Mouse (Mus musculus): ENCODE results near the gene A130010J15Rik. TPM values are rescaled to one million over a fixed set of nuclear protein-coding genes. Genes with fewer than 3 reads are reported as not detected.

A130010J15Rik gene
- polyA plus RNA-seq, 1 experiment from 2014 or later, result 18.1 TPM

- H3K4me1 ChIP-seq, result peaks cover 10% of the 10 kb centered on the region
- H3K9me3 ChIP-seq, result no peaks in the 10 kb centered on the region
- DNase-seq (ENCODE audit: extremely low spot score, low spot score), result no peak
- no peaks in the 10 kb centered on the region for H3K27me3 ChIP-seq (ENCODE audit: poor library complexity, severe bottlenecking)
- no peak overlapping the region for H3K27ac ChIP-seq
- no peak overlapping the region for H3K4me3 ChIP-seq
- H3K36me3 ChIP-seq (replicated peaks), result no peaks in the 10 kb centered on the region
- WGBS, result 89% methylated on average over 3 of the region's 3 CpGs
Observed at GRCm38 (mm10) chr1:193194416-193195140, 26.7 kb downstream of the A130010J15Rik start.

- Histone ChIP-seq H3K36me3 (replicated peaks) (no peaks in the 10 kb centered on the region), H3K27ac (no peak overlapping the region), H3K9me3 (no peaks in the 10 kb centered on the region), H3K27me3 (ENCODE audit: poor library complexity, severe bottlenecking) (no peaks in the 10 kb centered on the region), H3K4me3 (no peak overlapping the region), H3K4me1 (peaks cover 3% of the 10 kb centered on the region)
- WGBS, result 76% methylated on average over 3 of the region's 3 CpGs
- no peak for DNase-seq (ENCODE audit: extremely low spot score, low spot score)
Observed at GRCm38 (mm10) chr1:193195169-193195810, 27.4 kb downstream of the A130010J15Rik start.

- no peaks in the 10 kb centered on the region for H3K27me3 ChIP-seq (ENCODE audit: poor library complexity, severe bottlenecking)
- H3K9me3 ChIP-seq, result no peaks in the 10 kb centered on the region
- H3K36me3 ChIP-seq (replicated peaks), result no peaks in the 10 kb centered on the region
- H3K4me3 ChIP-seq, result no peak overlapping the region
- H3K4me1 ChIP-seq, result no peaks in the 10 kb centered on the region
- no peak for DNase-seq (ENCODE audit: extremely low spot score, low spot score)
- WGBS, result 93% methylated on average over 18 of the region's 18 CpGs
- no peak overlapping the region for H3K27ac ChIP-seq
Observed at GRCm38 (mm10) chr1:193197494-193198205, 29.8 kb downstream of the A130010J15Rik start.

- Histone ChIP-seq H3K27ac (no peak overlapping the region), H3K27me3 (ENCODE audit: poor library complexity, severe bottlenecking) (no peaks in the 10 kb centered on the region), H3K36me3 (replicated peaks) (no peaks in the 10 kb centered on the region), H3K4me3 (no peak overlapping the region), H3K9me3 (no peaks in the 10 kb centered on the region), H3K4me1 (no peaks in the 10 kb centered on the region)
- WGBS, result 91% methylated on average over 2 of the region's 2 CpGs
- DNase-seq (ENCODE audit: extremely low spot score, low spot score), result no peak
Observed at GRCm38 (mm10) chr1:193198312-193198711, 30.5 kb downstream of the A130010J15Rik start.

GRCm38 (mm10) chr1:193200640-193201382 lies 33.0 kb downstream of the A130010J15Rik start:
- WGBS, result 82% methylated on average over 8 of the region's 8 CpGs
- Histone ChIP-seq H3K9me3 (no peaks in the 10 kb centered on the region), H3K4me3 (no peak overlapping the region), H3K4me1 (no peaks in the 10 kb centered on the region), H3K27ac (no peak overlapping the region), H3K27me3 (ENCODE audit: poor library complexity, severe bottlenecking) (no peaks in the 10 kb centered on the region), H3K36me3 (replicated peaks) (no peaks in the 10 kb centered on the region)
- no peak for DNase-seq (ENCODE audit: extremely low spot score, low spot score)

GRCm38 (mm10) chr1:193201383-193201778 lies 33.5 kb downstream of the A130010J15Rik start, which contains the start of gene Traf3ip3:
TSS of gene Traf3ip3 (minus strand) at chr1:193201703.
- H3K27ac ChIP-seq, result no peak within 1 kb of the TSS
- no peaks in the 10 kb centered on the region for H3K36me3 ChIP-seq (replicated peaks)
- H3K4me1 ChIP-seq, result no peaks in the 10 kb centered on the region
- H3K9me3 ChIP-seq, result no peaks in the 10 kb centered on the region
- H3K4me3 ChIP-seq, result no peak within 1 kb of the TSS
- 70% methylated on average over 5 of the region's 5 CpGs for WGBS
- no peak for DNase-seq (ENCODE audit: extremely low spot score, low spot score)
- no peaks in the 10 kb centered on the region for H3K27me3 ChIP-seq (ENCODE audit: poor library complexity, severe bottlenecking)

- whole genome bisulfite sequencing, result 83% methylated on average over 2 of the region's 2 CpGs
- no peak for DNase-seq (ENCODE audit: extremely low spot score, low spot score)
- H3K4me1 ChIP-seq, result no peaks in the 10 kb centered on the region
- H3K36me3 ChIP-seq (replicated peaks), result no peaks in the 10 kb centered on the region
- no peak overlapping the region for H3K27ac ChIP-seq
- H3K4me3 ChIP-seq, result no peak overlapping the region
- no peaks in the 10 kb centered on the region for H3K9me3 ChIP-seq
- no peaks in the 10 kb centered on the region for H3K27me3 ChIP-seq (ENCODE audit: poor library complexity, severe bottlenecking)
Observed at GRCm38 (mm10) chr1:193203821-193204220, 36.0 kb downstream of the A130010J15Rik start.

- whole genome bisulfite sequencing, result 90% methylated on average over 2 of the region's 2 CpGs
- Histone ChIP-seq H3K4me1 (no peaks in the 10 kb centered on the region), H3K27me3 (ENCODE audit: poor library complexity, severe bottlenecking) (no peaks in the 10 kb centered on the region), H3K9me3 (no peaks in the 10 kb centered on the region), H3K4me3 (no peak overlapping the region), H3K27ac (no peak overlapping the region), H3K36me3 (replicated peaks) (no peaks in the 10 kb centered on the region)
- no peak for DNase-seq (ENCODE audit: extremely low spot score, low spot score)
Observed at GRCm38 (mm10) chr1:193205431-193205830, 37.6 kb downstream of the A130010J15Rik start.

- Histone ChIP-seq H3K9me3 (no peaks in the 10 kb centered on the region), H3K27me3 (ENCODE audit: poor library complexity, severe bottlenecking) (no peaks in the 10 kb centered on the region), H3K4me1 (no peaks in the 10 kb centered on the region), H3K36me3 (replicated peaks) (no peaks in the 10 kb centered on the region), H3K4me3 (no peak within 1 kb of the TSS), H3K27ac (no peak within 1 kb of the TSS)
- 85% methylated on average over 3 of the region's 3 CpGs for WGBS
- no peak for DNase-seq (ENCODE audit: extremely low spot score, low spot score)
Observed at GRCm38 (mm10) chr1:193207503-193207902, 39.7 kb downstream of the A130010J15Rik start, which contains the start of gene Lamb3. TSS of gene Lamb3 (plus strand) at chr1:193207699.

GRCm38 (mm10) chr1:193208178-193208577 lies 40.3 kb downstream of the A130010J15Rik start:
- WGBS, result 42% methylated on average over 2 of the region's 2 CpGs
- Histone ChIP-seq H3K4me1 (no peaks in the 10 kb centered on the region), H3K9me3 (no peaks in the 10 kb centered on the region), H3K27ac (no peak overlapping the region), H3K27me3 (ENCODE audit: poor library complexity, severe bottlenecking) (no peaks in the 10 kb centered on the region), H3K36me3 (replicated peaks) (no peaks in the 10 kb centered on the region), H3K4me3 (no peak overlapping the region)
- no peak for DNase-seq (ENCODE audit: extremely low spot score, low spot score)

- H3K27me3 ChIP-seq (ENCODE audit: poor library complexity, severe bottlenecking), result no peaks in the 10 kb centered on the region
- H3K4me3 ChIP-seq, result no peak overlapping the region
- H3K4me1 ChIP-seq, result no peaks in the 10 kb centered on the region
- no peaks in the 10 kb centered on the region for H3K9me3 ChIP-seq
- H3K27ac ChIP-seq, result no peak overlapping the region
- DNase-seq (ENCODE audit: extremely low spot score, low spot score), result no peak
- no peaks in the 10 kb centered on the region for H3K36me3 ChIP-seq (replicated peaks)
- 84% methylated on average over 5 of the region's 5 CpGs for WGBS
Observed at GRCm38 (mm10) chr1:193211371-193211770, 43.5 kb downstream of the A130010J15Rik start.

GRCm38 (mm10) chr1:193214053-193214452 lies 46.2 kb downstream of the A130010J15Rik start:
- Histone ChIP-seq H3K9me3 (no peaks in the 10 kb centered on the region), H3K4me1 (no peaks in the 10 kb centered on the region), H3K36me3 (replicated peaks) (no peaks in the 10 kb centered on the region), H3K27me3 (ENCODE audit: poor library complexity, severe bottlenecking) (no peaks in the 10 kb centered on the region), H3K27ac (no peak overlapping the region), H3K4me3 (no peak overlapping the region)
- WGBS, result 85% methylated on average over 5 of the region's 5 CpGs
- DNase-seq (ENCODE audit: extremely low spot score, low spot score), result no peak
